Mouse (Mus musculus) MEL (cell line): ENCODE data around the gene Cnih1. TPM values are rescaled to one million over a fixed set of nuclear protein-coding genes. Genes with fewer than 3 reads are reported as not detected.

ENCODE experiments used
- DNase-seq: peaks from one replicate; pipeline ENCODE4 v3.0.0; 2011; ENCODE audit warnings: low read depth, low spot score
- H3K27ac ChIP-seq: 2 replicates; pipeline ENCODE4 v1.5.1; 2012; ENCODE audit warnings: low read depth, mild to moderate bottlenecking, control low read depth, low read length, moderate library complexity; ENCODE audit not compliant: control insufficient read depth
- H3K27me3 ChIP-seq, 2 experiments: fragments of 150-350 bp in 1 of 2; sonication (generic) in 1 of 2; 2 replicates each; pipeline ENCODE4 v1.6.1; 2012; ENCODE audit warnings: low read length in 2 of 2, mild to moderate bottlenecking in 2 of 2, improper control_type of control experiment in 1 of 2, moderate library complexity in 1 of 2; ENCODE audit not compliant: insufficient read depth in 2 of 2, control insufficient read depth in 1 of 2
- H3K36me3 ChIP-seq, 2 experiments: 2 replicates each; pipeline ENCODE4 v1.6.1; 2012 to 2014; ENCODE audit warnings: low read length in 2 of 2, improper control_type of control experiment in 1 of 2, inconsistent platforms in 1 of 2, mild to moderate bottlenecking in 1 of 2; ENCODE audit not compliant: insufficient read depth in 2 of 2, control insufficient read depth in 1 of 2
- H3K4me1 ChIP-seq, 2 experiments: fragments of 150-350 bp in 1 of 2; sonication (generic) in 1 of 2; 2 replicates each; pipeline ENCODE4 v1.6.1; 2012; ENCODE audit warnings: low read length in 2 of 2, improper control_type of control experiment in 1 of 2, mild to moderate bottlenecking in 1 of 2; ENCODE audit not compliant: insufficient read depth in 2 of 2, control insufficient read depth in 1 of 2
- H3K4me3 ChIP-seq, 2 experiments: fragments of 150-350 bp in 1 of 2; sonication (generic) in 1 of 2; 2 replicates each; pipeline ENCODE4 v1.5.1; 2012; ENCODE audit warnings: low read depth in 2 of 2, low read length in 2 of 2, mild to moderate bottlenecking in 2 of 2, moderate library complexity in 2 of 2, control low read depth in 1 of 2, improper control_type of control experiment in 1 of 2; ENCODE audit not compliant: control insufficient read depth in 1 of 2, insufficient read depth in 1 of 2
- H3K79me2 ChIP-seq: 2 replicates; pipeline ENCODE4 v1.6.1; 2012; ENCODE audit warnings: mild to moderate bottlenecking, low read length, moderate library complexity; ENCODE audit not compliant: control insufficient read depth, poor library complexity, insufficient read depth
- H3K9ac ChIP-seq: 2 replicates; pipeline ENCODE4 v1.6.1; 2012; ENCODE audit warnings: low read depth, mild to moderate bottlenecking, control low read depth, low read length, moderate library complexity; ENCODE audit not compliant: control insufficient read depth, poor library complexity, severe bottlenecking
- H3K9me3 ChIP-seq: fragments of 150-350 bp; sonication (generic); replicated peaks from 2 replicates; pipeline ENCODE4 v1.6.1; 2012; ENCODE audit warnings: mild to moderate bottlenecking, low read length, improper control_type of control experiment, moderate library complexity; ENCODE audit not compliant: insufficient read depth
- BHLHE40 ChIP-seq: IDR thresholded peaks from 2 replicates; pipeline ENCODE4 v1.6.1; 2012; ENCODE audit warnings: low read depth, mild to moderate bottlenecking, inconsistent platforms, low read length, improper control_type of control experiment, borderline replicate concordance
- CHD2 ChIP-seq: IDR thresholded peaks from 2 replicates; pipeline ENCODE4 v1.6.1; 2011; ENCODE audit warnings: low read length, improper control_type of control experiment
- CTCF ChIP-seq, 3 experiments: IDR thresholded peaks in 2 of 3; conservative IDR thresholded peaks in 1 of 3; 2 replicates each; pipeline ENCODE4 v1.5.1; 2011 to 2012; ENCODE audit warnings: low read length in 3 of 3, low read depth in 2 of 3, mild to moderate bottlenecking in 2 of 3, improper control_type of control experiment in 1 of 3, inconsistent platforms in 1 of 3, mixed read lengths in 1 of 3, moderate library complexity in 1 of 3; ENCODE audit not compliant: control insufficient read depth in 1 of 3, insufficient read depth in 1 of 3, poor library complexity in 1 of 3, severe bottlenecking in 1 of 3
- E2F4 ChIP-seq: IDR thresholded peaks from 2 replicates; pipeline ENCODE4 v1.6.1; 2011; ENCODE audit warnings: low read depth, low read length, improper control_type of control experiment, borderline replicate concordance
- EP300 ChIP-seq, 2 experiments: IDR thresholded peaks; 2 replicates each; pipeline ENCODE4 v1.6.1; 2011; ENCODE audit warnings: improper control_type of control experiment in 2 of 2, low read length in 2 of 2, low read depth in 1 of 2, mild to moderate bottlenecking in 1 of 2
- ETS1 ChIP-seq: IDR thresholded peaks from 2 replicates; pipeline ENCODE4 v1.6.1; 2012; ENCODE audit warnings: low read depth, mild to moderate bottlenecking, inconsistent platforms, low read length, improper control_type of control experiment, moderate library complexity
- GABPA ChIP-seq: IDR thresholded peaks from 2 replicates; pipeline ENCODE4 v1.6.1; 2012; ENCODE audit warnings: low read depth, mild to moderate bottlenecking, inconsistent platforms, low read length, improper control_type of control experiment, moderate library complexity
- GATA1 ChIP-seq: IDR thresholded peaks from 2 replicates; pipeline ENCODE4 v1.6.1; 2011; ENCODE audit warnings: low read depth, low read length, improper control_type of control experiment
- HCFC1 ChIP-seq: IDR thresholded peaks from 2 replicates; pipeline ENCODE4 v1.6.1; 2012; ENCODE audit warnings: low read depth, mild to moderate bottlenecking, inconsistent platforms, low read length, improper control_type of control experiment, moderate library complexity
- JUND ChIP-seq: IDR thresholded peaks from 2 replicates; pipeline ENCODE4 v1.6.1; 2011; ENCODE audit warnings: low read depth, mild to moderate bottlenecking, improper control_type of control experiment, low read length
- KAT2A ChIP-seq: conservative IDR thresholded peaks from 2 replicates; pipeline ENCODE4 v1.6.1; 2012; ENCODE audit warnings: low read depth, low read length, improper control_type of control experiment, inconsistent platforms
- MAFK ChIP-seq: IDR thresholded peaks from 2 replicates; pipeline ENCODE4 v1.6.1; 2011; ENCODE audit warnings: low read depth, mild to moderate bottlenecking, low read length, improper control_type of control experiment, borderline replicate concordance
- MAX ChIP-seq: IDR thresholded peaks from 2 replicates; pipeline ENCODE4 v1.6.1; 2011; ENCODE audit warnings: low read length, improper control_type of control experiment
- MAZ ChIP-seq: IDR thresholded peaks from 2 replicates; pipeline ENCODE4 v1.6.1; 2012; ENCODE audit warnings: low read depth, mild to moderate bottlenecking, inconsistent platforms, low read length, improper control_type of control experiment
- MEF2A ChIP-seq: IDR thresholded peaks from 2 replicates; pipeline ENCODE4 v1.6.1; 2014; ENCODE audit warnings: low read depth, mild to moderate bottlenecking, inconsistent platforms, low read length, improper control_type of control experiment; ENCODE audit not compliant: poor library complexity, insufficient replicate concordance, severe bottlenecking; ENCODE audit errors: extremely low read depth
- MYC ChIP-seq: IDR thresholded peaks from 2 replicates; pipeline ENCODE4 v1.6.1; 2011; ENCODE audit warnings: low read depth, mild to moderate bottlenecking, low read length, improper control_type of control experiment, moderate library complexity
- NELFE ChIP-seq: IDR thresholded peaks from 2 replicates; pipeline ENCODE4 v1.6.1; 2011; ENCODE audit warnings: low read depth, low read length, improper control_type of control experiment
- POLR2AphosphoS2 ChIP-seq: IDR thresholded peaks from 2 replicates; pipeline ENCODE4 v1.6.1; 2011; ENCODE audit warnings: low read length, improper control_type of control experiment
- SIN3A ChIP-seq: IDR thresholded peaks from 2 replicates; pipeline ENCODE4 v1.6.1; 2012; ENCODE audit warnings: low read length, improper control_type of control experiment, inconsistent platforms
- TBP ChIP-seq: IDR thresholded peaks from 2 replicates; pipeline ENCODE4 v1.8.0; 2011; ENCODE audit warnings: low read depth, low read length, improper control_type of control experiment
- TCF12 ChIP-seq: IDR thresholded peaks from 2 replicates; pipeline ENCODE4 v1.6.1; 2014; ENCODE audit warnings: low read depth, mild to moderate bottlenecking, inconsistent platforms, low read length, improper control_type of control experiment, moderate library complexity
- UBTF ChIP-seq: IDR thresholded peaks from 2 replicates; pipeline ENCODE4 v1.6.1; 2012; ENCODE audit warnings: low read depth, mild to moderate bottlenecking, inconsistent platforms, low read length, improper control_type of control experiment, moderate library complexity, borderline replicate concordance; ENCODE audit not compliant: insufficient read depth
- ZC3H11A ChIP-seq: IDR thresholded peaks from 2 replicates; pipeline ENCODE4 v1.6.1; 2012; ENCODE audit warnings: low read depth, mild to moderate bottlenecking, inconsistent platforms, low read length, improper control_type of control experiment
- polyA plus RNA-seq, 2 experiments: library from polyadenylated mRNA; stranded (reverse) in 1 of 2; unstranded in 1 of 2; fragments of >175 nt in 1 of 2; fragments of >200 nt in 1 of 2; gene quantifications; 2 replicates each; pipeline versions ENCODE4 v1.2.1 to v1.2.4; 2012; ENCODE audit warnings: low replicate concordance in 2 of 2, low read depth in 1 of 2; ENCODE audit not compliant: insufficient read length in 2 of 2, insufficient read depth in 1 of 2, missing spikeins in 1 of 2
- total RNA-seq: library from RNA; depleted of rRNA; stranded (reverse); fragments of 300-350 nt; gene quantifications from 2 replicates; pipeline ENCODE4 v1.2.3, GENCODE M21; 2012

The Cnih1 gene
- total and polyA plus RNA-seq, 3 experiments = 50.6 to 155 TPM; not detected in 1

DNA sequence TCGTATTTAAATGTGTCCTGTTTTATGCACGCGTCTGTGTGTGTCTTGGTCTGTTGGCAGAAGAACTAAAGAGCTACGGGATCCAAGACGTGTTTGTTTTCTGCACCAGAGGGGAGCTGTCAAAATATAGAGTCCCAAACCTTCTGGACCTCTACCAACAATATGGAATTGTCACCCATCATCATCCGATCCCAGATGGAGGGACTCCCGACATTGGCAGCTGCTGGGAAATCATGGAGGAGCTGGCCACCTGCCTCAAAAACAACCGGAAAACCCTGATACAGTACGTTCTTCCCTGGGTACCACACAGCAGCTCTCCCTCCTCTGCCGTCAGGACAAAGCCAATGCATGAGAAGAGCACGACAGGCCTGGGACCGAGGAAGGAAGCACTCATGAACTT is 21.1 kb downstream of the Cnih1 start:
- H3K4me1 ChIP-seq = no peaks in the 10 kb centered on the region
- no peak overlapping the region for H3K4me3 ChIP-seq
- no peaks in the 10 kb centered on the region for H3K9me3 ChIP-seq
- no peaks in the 10 kb centered on the region for H3K27me3 ChIP-seq
- H3K36me3 ChIP-seq = peaks cover 2 to 9% of the 10 kb centered on the region in 2 experiments; a peak in 3 of 4 replicates
- H3K79me2 ChIP-seq = no peaks in the 10 kb centered on the region
- no peak overlapping the region for H3K9ac ChIP-seq
- DNase-seq = no peak
- TF ChIP-seq ETS1 (no peak), EP300 (IDR thresholded peaks at IDR 0.05; ENCODE audit: low read depth in 1 of 2, low read length in 2 of 2) (no peak), MAZ (no peak), HCFC1 (no peak), CHD2 (no peak), JUND (no peak), ZC3H11A (no peak), MAX (no peak), KAT2A (no peak), GABPA (no peak), TBP (no peak), MAFK (no peak), GATA1 (no peak)
- no peak overlapping the region for H3K27ac ChIP-seq

DNA sequence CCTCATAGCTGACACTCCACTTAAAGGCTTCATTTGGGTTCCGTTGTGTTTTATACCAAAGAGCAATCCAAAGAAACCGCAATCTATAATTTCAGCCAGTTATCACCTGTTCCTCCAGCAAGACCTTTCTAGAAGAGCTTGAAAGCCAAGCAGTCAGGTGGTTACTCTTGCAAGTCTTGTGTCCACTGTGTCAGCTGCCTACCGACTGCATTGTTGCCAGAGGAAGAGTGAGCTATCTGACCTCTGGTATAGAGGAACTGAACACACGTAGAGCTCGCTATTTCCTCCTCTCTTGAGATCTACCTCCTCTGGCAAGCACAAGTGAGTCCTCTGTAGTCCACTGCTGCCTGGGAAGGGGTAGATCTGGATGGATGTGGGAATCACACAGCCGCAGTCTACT is 27.0 kb downstream of the Cnih1 start:
- no peak for DNase-seq
- Histone ChIP-seq H3K27ac (no peak overlapping the region), H3K36me3 (peaks cover 2 to 4% of the 10 kb centered on the region in 2 experiments; a peak in 3 of 4 replicates)

DNA sequence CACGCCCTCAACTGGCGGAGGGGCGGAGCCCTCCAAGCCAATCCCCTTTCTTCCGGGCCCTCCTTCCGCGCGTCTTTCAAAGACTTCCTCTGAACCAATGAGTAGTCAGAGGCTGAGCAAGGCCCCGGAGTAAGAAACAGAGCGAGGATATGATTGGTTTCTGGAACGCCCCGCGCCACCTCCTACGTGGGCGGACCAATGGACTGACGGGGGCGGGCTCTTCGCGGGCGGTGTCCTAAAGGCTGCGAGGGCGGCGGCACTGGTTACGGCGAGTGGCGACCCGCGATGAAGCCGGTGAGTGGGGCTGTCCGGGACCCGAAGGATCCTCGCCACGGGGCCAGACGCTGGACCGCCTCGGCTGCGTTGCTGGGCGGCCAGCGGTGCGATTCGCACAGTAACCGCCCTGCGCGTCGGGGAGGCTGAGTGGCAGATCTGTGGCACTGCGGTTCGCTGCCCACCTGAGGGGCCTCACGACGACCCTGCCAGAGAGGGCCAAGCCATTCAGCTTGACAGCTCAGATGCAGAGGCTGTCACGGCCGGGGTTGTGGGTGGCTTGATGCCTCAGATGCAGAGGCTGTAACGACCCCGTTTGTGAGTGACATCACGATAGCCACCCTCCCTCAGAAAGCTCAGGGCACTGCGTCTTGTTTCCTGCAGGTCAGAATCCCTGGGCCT is 27.7 kb downstream of the Cnih1 start, which contains the start of gene Cdkn3:
TSS of gene Cdkn3 (plus strand) at position 187 of the 675 bp plus-strand sequence.
- no peak within 1 kb of the TSS for H3K27ac ChIP-seq
- H3K4me1 ChIP-seq = 0 out of 4 replicates have a peak, but pooled peaks cover 0 to 5% of the 10 kb centered on the region in 2 experiments
- peaks cover 0 to 4% of the 10 kb centered on the region in 2 experiments; a peak in 2 of 4 replicates for H3K36me3 ChIP-seq
- peaks cover 2% of the 10 kb centered on the region; the same call in 1 of the 2 replicates for H3K79me2 ChIP-seq
- H3K4me3 ChIP-seq = peak within 1 kb of the TSS; percentile 82
- H3K9me3 ChIP-seq = no peaks in the 10 kb centered on the region
- DNase-seq = peak; percentile 97
- peak within 1 kb of the TSS; percentile 74 for H3K9ac ChIP-seq
- H3K27me3 ChIP-seq = no peaks in the 10 kb centered on the region
- TF ChIP-seq MYC (no peak), MAZ (no peak), BHLHE40 (no peak), SIN3A (peak; percentile 15), MEF2A (no peak), UBTF (no peak), GATA1 (no peak), JUND (no peak), MAX (no peak), TBP (no peak), NELFE (peak; percentile 58), KAT2A (no peak), TCF12 (no peak), HCFC1 (no peak), E2F4 (no peak), POLR2AphosphoS2 (peak; percentile 37; the same call in 1 of the 2 replicates), CTCF (IDR thresholded peaks at IDR 0.05 in 2 of 3, conservative IDR thresholded peaks at IDR 0.05 in 1 of 3; ENCODE audit: control insufficient read depth in 1 of 3, insufficient read depth in 1 of 3, low read depth in 2 of 3, low read length in 3 of 3, poor library complexity in 1 of 3, severe bottlenecking in 1 of 3) (no peak), ZC3H11A (no peak)

More for the DNA sequence above, 27.0 kb downstream of the Cnih1 start:
- H3K4me1 ChIP-seq = 0 out of 4 replicates have a peak, but pooled peaks cover 0 to 5% of the 10 kb centered on the region in 2 experiments
- peak overlapping the region; percentile 82 for H3K4me3 ChIP-seq
- H3K9ac ChIP-seq = peak overlapping the region; percentile 74
- no peaks in the 10 kb centered on the region for H3K9me3 ChIP-seq
- H3K79me2 ChIP-seq = peaks cover 2% of the 10 kb centered on the region; the same call in 1 of the 2 replicates
- TF ChIP-seq GATA1 (no peak), SIN3A (0 out of 2 replicates have a peak, but pooled peaks have one; percentile 3), BHLHE40 (no peak)
- no peaks in the 10 kb centered on the region for H3K27me3 ChIP-seq
